Mouse (Mus musculus) C2C12 (cell line): Measurements from ENCODE around the gene Nrk. TPM values are rescaled to one million over a fixed set of nuclear protein-coding genes. Genes with fewer than 3 reads are reported as not detected.

Experiments
- H3K27me3 ChIP-seq: one replicate; pipeline ENCODE4 v1.6.1; 2011; ENCODE audit not compliant: control insufficient read depth, insufficient read depth, insufficient read length
- H3K36me3 ChIP-seq: one replicate; pipeline ENCODE4 v1.6.1; 2011; ENCODE audit not compliant: control insufficient read depth, insufficient read depth
- H3K4me3 ChIP-seq: one replicate; pipeline ENCODE4 v1.5.1; 2011; ENCODE audit warnings: mild to moderate bottlenecking, control low read depth; ENCODE audit not compliant: poor library complexity, insufficient read depth, severe bottlenecking
- H3K79me2 ChIP-seq: one replicate; pipeline ENCODE4 v1.6.1; 2011; ENCODE audit not compliant: control insufficient read depth, insufficient read depth
- H3K79me3 ChIP-seq: one replicate; pipeline ENCODE4 v1.6.1; 2011; ENCODE audit warnings: low read depth, control low read depth
- H3ac ChIP-seq: one replicate; pipeline ENCODE3; 2011; ENCODE audit warnings: low read depth; ENCODE audit not compliant: control insufficient read depth, insufficient read length
- CEBPB ChIP-seq: IDR thresholded peaks from one replicate; pipeline ENCODE4 v1.6.1; 2011; ENCODE audit warnings: low read depth, mild to moderate bottlenecking, control low read depth, moderate library complexity
- CTCF ChIP-seq: IDR thresholded peaks from one replicate; pipeline ENCODE4 v1.5.1; 2011; ENCODE audit not compliant: control insufficient read depth, insufficient read depth, insufficient read length
- FOSL1 ChIP-seq: IDR thresholded peaks from one replicate; pipeline ENCODE4 v1.8.0; 2011; ENCODE audit warnings: mild to moderate bottlenecking, low read length; ENCODE audit not compliant: poor library complexity, insufficient read depth, severe bottlenecking
- MAX ChIP-seq: IDR thresholded peaks from one replicate; pipeline ENCODE4 v1.6.1; 2011; ENCODE audit warnings: mild to moderate bottlenecking, control low read depth
- MYOD1 ChIP-seq: IDR thresholded peaks from one replicate; pipeline ENCODE4 v1.6.1; 2011; ENCODE audit warnings: low read depth; ENCODE audit not compliant: control insufficient read depth, insufficient read length
- MYOG ChIP-seq: IDR thresholded peaks from one replicate; pipeline ENCODE4 v1.6.1; 2011; ENCODE audit not compliant: control insufficient read depth, insufficient read length; ENCODE audit errors: extremely low read depth
- USF1 ChIP-seq: IDR thresholded peaks from one replicate; pipeline ENCODE4 v1.6.1; 2011; ENCODE audit warnings: low read depth, mild to moderate bottlenecking, control low read depth, moderate library complexity
- polyA plus RNA-seq: library from polyadenylated mRNA; unstranded; fragments of >200 nt; fragmentation: generic; extraction: Trizol; gene quantifications from one replicate; pipeline ENCODE4 v1.2.1, GENCODE M21; 2012; ENCODE audit warnings: missing spikeins

Nrk gene
- polyA plus RNA-seq, 1 experiment = under 0.01 TPM

DNA sequence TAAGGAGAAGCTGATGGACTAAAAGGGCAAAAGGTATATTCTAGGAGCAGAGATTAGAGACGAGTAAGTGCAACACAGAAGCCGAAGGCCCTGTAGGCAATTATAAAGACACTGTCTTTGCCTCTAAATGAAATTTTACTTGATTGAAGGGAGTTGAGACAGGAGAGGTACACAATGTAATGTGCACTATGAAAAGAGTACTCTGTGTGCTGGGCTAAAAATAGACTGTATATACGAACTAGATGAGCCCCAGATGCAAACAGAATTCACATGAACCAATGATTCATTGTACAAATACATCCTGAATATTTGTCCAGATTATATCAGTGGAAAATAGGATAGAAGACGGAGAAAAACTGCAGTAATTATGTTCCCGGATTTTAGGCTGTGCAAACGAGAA, 113.7 kb downstream of the Nrk start:
- no peaks in the 10 kb centered on the region for H3K36me3 ChIP-seq
- H3K79me3 ChIP-seq = no peaks in the 10 kb centered on the region
- H3K4me3 ChIP-seq = no peak overlapping the region
- no peaks in the 10 kb centered on the region for H3K27me3 ChIP-seq
- H3ac ChIP-seq = no peak overlapping the region
- TF ChIP-seq CTCF (no peak), MAX (no peak), USF1 (no peak), FOSL1 (no peak), CEBPB (no peak), MYOG (no peak), MYOD1 (no peak)
- H3K79me2 ChIP-seq = no peaks in the 10 kb centered on the region

DNA sequence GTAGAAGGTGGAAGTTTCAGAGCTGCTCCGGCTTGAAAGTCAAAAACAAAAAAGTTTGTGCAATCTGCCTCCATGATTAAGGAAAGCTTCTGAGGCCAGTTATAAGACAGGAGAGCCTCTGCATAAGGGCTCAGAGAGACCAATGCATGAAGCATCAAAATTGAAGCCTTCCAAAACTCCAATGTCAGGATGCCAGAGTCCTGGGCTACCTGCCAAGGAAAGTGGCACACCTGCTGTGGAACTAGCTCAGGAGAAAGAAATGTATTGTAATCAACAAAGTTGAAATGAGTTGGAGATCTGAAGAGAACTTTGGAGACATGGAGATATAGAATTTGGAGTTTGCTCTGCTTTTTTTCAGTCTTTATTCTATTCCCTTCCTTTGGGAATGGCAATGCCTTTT, 123.4 kb downstream of the Nrk start:
- Histone ChIP-seq H3K4me3 (no peak overlapping the region), H3K27me3 (no peaks in the 10 kb centered on the region), H3K79me3 (no peaks in the 10 kb centered on the region), H3K79me2 (no peaks in the 10 kb centered on the region), H3ac (no peak overlapping the region), H3K36me3 (no peaks in the 10 kb centered on the region)
- TF ChIP-seq MYOD1 (no peak), MAX (no peak), MYOG (no peak), FOSL1 (no peak), CEBPB (no peak), USF1 (no peak), CTCF (no peak)

GRCm38 (mm10) chrX:139039314-139039713, 125.1 kb downstream of the Nrk start:
- no peaks in the 10 kb centered on the region for H3K79me3 ChIP-seq
- TF ChIP-seq MYOG (no peak), FOSL1 (no peak), MAX (no peak), CTCF (no peak), MYOD1 (no peak), USF1 (no peak)
- no peaks in the 10 kb centered on the region for H3K36me3 ChIP-seq
- H3K27me3 ChIP-seq = no peaks in the 10 kb centered on the region
- H3K4me3 ChIP-seq = no peak overlapping the region
- H3K79me2 ChIP-seq = no peaks in the 10 kb centered on the region
- no peak overlapping the region for H3ac ChIP-seq

DNA sequence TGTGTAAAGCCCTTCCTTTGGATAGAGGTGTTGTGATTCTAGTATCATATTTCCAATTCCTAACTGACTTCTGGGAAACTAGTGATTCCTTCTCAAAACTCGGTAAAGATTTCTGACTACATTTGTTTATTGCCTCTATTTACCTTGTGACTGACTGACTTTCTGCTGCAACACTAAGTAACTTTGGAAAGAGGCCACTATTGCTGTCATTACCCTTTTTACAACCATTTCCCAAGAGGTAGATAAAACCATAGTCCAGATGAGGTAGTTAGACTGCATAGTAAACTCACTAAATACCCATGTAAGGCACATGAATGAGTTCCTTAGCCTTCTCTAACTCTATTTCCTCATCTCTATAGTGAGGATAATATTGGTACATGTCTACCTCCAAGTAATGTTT, 126.9 kb downstream of the Nrk start:
- Histone ChIP-seq H3ac (no peak overlapping the region), H3K79me2 (no peaks in the 10 kb centered on the region), H3K27me3 (no peaks in the 10 kb centered on the region), H3K79me3 (no peaks in the 10 kb centered on the region), H3K4me3 (no peak overlapping the region), H3K36me3 (no peaks in the 10 kb centered on the region)
- TF ChIP-seq MAX = no peak
- TF ChIP-seq MYOD1 = no peak
- TF ChIP-seq CEBPB = no peak
- no peak for TF ChIP-seq CTCF
- TF ChIP-seq USF1 = no peak
- TF ChIP-seq MYOG = no peak

DNA sequence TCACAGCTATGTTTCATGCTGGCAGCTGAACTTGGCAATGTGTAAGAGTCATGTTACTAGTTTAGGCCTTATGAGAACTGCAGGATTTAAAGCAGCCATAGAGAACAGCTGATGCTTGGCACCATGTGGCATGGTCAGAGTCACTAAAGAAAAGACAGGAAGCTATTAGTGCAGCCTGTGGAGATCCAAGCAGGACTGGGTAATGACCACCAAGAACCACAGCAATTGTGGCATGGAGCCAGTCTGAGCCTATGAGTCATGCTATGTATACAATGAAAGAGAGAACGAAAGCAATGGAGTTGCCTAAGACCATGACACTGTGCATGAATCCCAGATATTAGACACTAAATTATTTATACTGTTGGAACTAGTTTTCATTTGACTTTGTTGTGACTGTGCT, 137.7 kb downstream of the Nrk start:
- H3K79me2 ChIP-seq = no peaks in the 10 kb centered on the region
- no peak overlapping the region for H3K4me3 ChIP-seq
- no peaks in the 10 kb centered on the region for H3K79me3 ChIP-seq
- no peak overlapping the region for H3ac ChIP-seq
- TF ChIP-seq USF1 (peak; percentile 46), MYOD1 (peak; percentile 66), MYOG (no peak), FOSL1 (peak; percentile 60), MAX (peak; percentile 75), CEBPB (peak; percentile 65), CTCF (no peak)
- no peaks in the 10 kb centered on the region for H3K27me3 ChIP-seq
- no peaks in the 10 kb centered on the region for H3K36me3 ChIP-seq

DNA sequence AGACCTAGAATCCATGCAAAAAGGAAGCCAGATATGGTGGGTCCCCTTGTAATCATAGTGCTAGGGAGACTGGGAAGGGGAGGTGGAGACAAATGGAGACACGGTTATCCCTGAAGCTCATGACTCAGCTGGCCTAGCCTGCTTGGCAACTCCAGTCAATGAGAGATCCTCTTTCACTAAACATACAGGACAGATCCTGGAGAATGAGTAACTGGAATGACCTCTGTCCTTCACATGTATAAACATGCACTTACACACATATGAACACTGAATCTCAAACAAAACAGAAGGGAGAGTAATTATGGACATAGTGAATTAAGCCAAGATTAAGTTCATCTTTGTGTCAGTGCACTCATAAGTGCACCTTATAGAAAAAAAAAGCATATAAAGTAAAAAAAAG, 138.9 kb downstream of the Nrk start:
- no peak for TF ChIP-seq USF1
- TF ChIP-seq MYOG = no peak
- TF ChIP-seq FOSL1 = no peak
- no peak for TF ChIP-seq MYOD1
- no peak for TF ChIP-seq CTCF
- no peak for TF ChIP-seq CEBPB
- TF ChIP-seq MAX = no peak
- Histone ChIP-seq H3K4me3 (no peak overlapping the region), H3ac (no peak overlapping the region), H3K79me3 (no peaks in the 10 kb centered on the region), H3K36me3 (no peaks in the 10 kb centered on the region), H3K27me3 (no peaks in the 10 kb centered on the region), H3K79me2 (no peaks in the 10 kb centered on the region)

Other genes with a start within 250 kb of the Nrk start
- gene Serpina7, start 170.8 kb downstream of the Nrk start, polyA plus RNA-seq = not detected
- gene 4930513O06Rik, start 171.8 kb downstream of the Nrk start, polyA plus RNA-seq = not detected